Mouse (Mus musculus): ENCODE measurements at regions not wholly inside any gene's neighbourhood (a gene's known extent, or its start where the extent isn't known, plus 50 kb on each side); places are given as distances from the start of the nearest gene placed in this dataset.
A peak's percentile ranks its signal among the peaks of the same experiment; 100 is the strongest.
"Not testable (repeated sequence)": the region's sequence is repeated elsewhere in the genome, so short reads cannot be mapped to it uniquely, and the experiment has no call there.

- DNase-seq (ENCODE audit: low read depth, low spot score): no peak
Observed at GRCm38 (mm10) chr14:17057355-17057754, 238.4 kb upstream of the Rarb start.

GRCm38 (mm10) chr14:17055741-17056140 is 236.8 kb upstream of the Rarb start:
- DNase-seq (ENCODE audit: low read depth, low spot score): no peak

GRCm38 (mm10) chr14:17054381-17054780 is 235.4 kb upstream of the Rarb start:
- no peak for DNase-seq (ENCODE audit: low read depth, low spot score)

GRCm38 (mm10) chr14:17046808-17047207 is 227.9 kb upstream of the Rarb start:
- DNase-seq (ENCODE audit: low read depth, low spot score): peak; percentile 1

GRCm38 (mm10) chr14:17045426-17046132 is 226.6 kb upstream of the Rarb start:
- DNase-seq (ENCODE audit: low read depth, low spot score): no peak

GRCm38 (mm10) chr14:17020603-17021356 is 201.8 kb upstream of the Rarb start:
- peak; percentile 30 for DNase-seq (ENCODE audit: low read depth, low spot score)

- DNase-seq (ENCODE audit: low read depth, low spot score): no peak
Observed at GRCm38 (mm10) chr14:17012931-17013330, 194.0 kb upstream of the Rarb start.

- no peak for DNase-seq (ENCODE audit: low read depth, low spot score)
Observed at GRCm38 (mm10) chr14:17012200-17012599, 193.2 kb upstream of the Rarb start.

- no peak for DNase-seq (ENCODE audit: low read depth, low spot score)
Observed at GRCm38 (mm10) chr14:17005194-17006018, 186.4 kb upstream of the Rarb start.

GRCm38 (mm10) chr14:17004714-17005113 is 185.8 kb upstream of the Rarb start:
- DNase-seq (ENCODE audit: low read depth, low spot score): no peak

GRCm38 (mm10) chr14:16996716-16997115 is 177.8 kb upstream of the Rarb start:
- DNase-seq (ENCODE audit: low read depth, low spot score): no peak

- DNase-seq (ENCODE audit: low read depth, low spot score): not testable (repeated sequence)
Observed at GRCm38 (mm10) chr14:16970911-16971310, 152.0 kb upstream of the Rarb start.

GRCm38 (mm10) chr14:16964717-16965391 is 145.9 kb upstream of the Rarb start:
- peak; percentile 70 for DNase-seq (ENCODE audit: low read depth, low spot score)

GRCm38 (mm10) chr14:16962216-16962826 is 143.4 kb upstream of the Rarb start:
- no peak for DNase-seq (ENCODE audit: low read depth, low spot score)

GRCm38 (mm10) chr14:16957802-16958201 is 138.8 kb upstream of the Rarb start:
- no peak for DNase-seq (ENCODE audit: low read depth, low spot score)

- no peak for DNase-seq (ENCODE audit: low read depth, low spot score)
Observed at GRCm38 (mm10) chr14:16954511-16955443, 135.8 kb upstream of the Rarb start.

- no peak for DNase-seq (ENCODE audit: low read depth, low spot score)
Observed at GRCm38 (mm10) chr14:16948736-16949135, 129.8 kb upstream of the Rarb start.

GRCm38 (mm10) chr14:16944441-16944840 is 125.5 kb upstream of the Rarb start:
- no peak for DNase-seq (ENCODE audit: low read depth, low spot score)

GRCm38 (mm10) chr14:16943531-16943930 is 124.6 kb upstream of the Rarb start:
- peak; percentile 68 for DNase-seq (ENCODE audit: low read depth, low spot score)

- DNase-seq (ENCODE audit: low read depth, low spot score): no peak
Observed at GRCm38 (mm10) chr14:16927136-16927535, 108.2 kb upstream of the Rarb start.
